Mouse (Mus musculus): Measurements from ENCODE around the gene Cacna1e.

Gene Cacna1e

DNA sequence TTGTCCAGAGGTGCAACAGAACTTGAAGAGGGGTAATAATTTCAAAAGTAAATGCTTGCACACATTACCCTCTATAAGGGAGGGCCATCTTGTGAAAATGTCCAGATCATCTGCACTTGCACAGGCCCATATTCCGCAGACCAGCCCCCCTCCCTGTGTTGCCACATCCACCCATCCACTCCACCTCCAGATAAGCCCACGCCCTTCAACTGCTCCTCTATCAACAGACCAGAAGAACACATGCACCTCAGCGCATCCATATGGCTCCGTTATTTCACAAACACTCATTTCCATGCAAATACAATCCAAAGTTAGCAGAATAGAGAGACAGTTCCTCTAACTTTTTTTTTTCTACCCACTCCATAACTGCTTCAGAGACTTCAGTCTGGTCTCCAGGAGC is 171.6 kb downstream of the Cacna1e start:
- DNase-seq (ENCODE audit: low spot score in 2 of 2), result no peak

DNA sequence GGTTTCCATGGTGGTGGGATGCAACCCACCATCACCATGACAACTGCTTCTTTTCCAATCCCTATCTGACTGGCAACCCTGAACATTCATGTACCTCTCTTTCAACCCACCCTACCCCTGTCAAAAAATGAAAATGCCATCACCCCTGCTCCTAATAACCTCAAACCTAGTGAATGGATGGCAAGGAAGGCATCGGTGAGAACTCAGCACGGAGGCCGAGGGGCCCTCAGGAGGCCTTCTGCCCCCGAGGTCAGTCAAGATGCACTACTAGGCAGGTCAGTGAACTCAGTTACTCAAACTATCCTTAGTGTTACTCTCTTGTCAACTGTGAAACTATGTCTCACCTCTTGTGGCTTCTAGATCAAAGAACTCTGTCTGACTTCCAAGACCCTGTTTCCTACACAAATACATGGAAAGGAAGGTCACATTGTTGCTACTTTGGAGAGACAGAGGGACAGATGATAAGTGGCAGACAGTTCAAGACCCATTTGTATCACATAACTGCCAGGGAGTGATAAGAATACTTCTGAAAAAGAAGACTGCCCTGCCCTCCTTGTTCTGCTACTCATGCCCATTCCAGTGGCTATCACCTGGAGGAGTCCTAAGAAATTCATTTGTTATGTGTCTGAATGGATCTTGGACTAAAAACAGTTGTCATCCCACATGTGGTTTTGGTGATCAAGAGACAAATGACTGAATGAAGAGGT is 176.6 kb downstream of the Cacna1e start:
- no peak for DNase-seq (ENCODE audit: low spot score in 2 of 2)

DNA sequence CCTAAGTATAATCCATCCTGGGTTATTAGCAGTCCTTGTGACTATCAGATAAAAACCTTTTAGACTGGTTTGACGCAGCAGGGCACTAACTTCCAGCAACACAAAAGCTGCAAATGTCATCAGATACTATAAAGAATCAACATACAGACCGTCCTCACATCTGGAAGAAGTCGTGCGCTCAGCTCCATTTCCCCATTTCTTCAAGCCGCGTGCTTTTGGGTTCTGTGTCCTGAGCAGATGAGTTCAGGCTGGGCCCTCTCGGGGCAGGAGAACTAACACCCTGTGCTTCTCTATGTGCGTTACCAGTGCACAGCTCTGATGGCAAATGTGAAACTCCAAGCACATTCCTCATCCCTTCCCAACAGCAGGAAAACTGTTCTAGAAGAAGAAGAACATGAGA is 177.3 kb downstream of the Cacna1e start:
- DNase-seq (ENCODE audit: low spot score in 2 of 2), result no peak

DNA sequence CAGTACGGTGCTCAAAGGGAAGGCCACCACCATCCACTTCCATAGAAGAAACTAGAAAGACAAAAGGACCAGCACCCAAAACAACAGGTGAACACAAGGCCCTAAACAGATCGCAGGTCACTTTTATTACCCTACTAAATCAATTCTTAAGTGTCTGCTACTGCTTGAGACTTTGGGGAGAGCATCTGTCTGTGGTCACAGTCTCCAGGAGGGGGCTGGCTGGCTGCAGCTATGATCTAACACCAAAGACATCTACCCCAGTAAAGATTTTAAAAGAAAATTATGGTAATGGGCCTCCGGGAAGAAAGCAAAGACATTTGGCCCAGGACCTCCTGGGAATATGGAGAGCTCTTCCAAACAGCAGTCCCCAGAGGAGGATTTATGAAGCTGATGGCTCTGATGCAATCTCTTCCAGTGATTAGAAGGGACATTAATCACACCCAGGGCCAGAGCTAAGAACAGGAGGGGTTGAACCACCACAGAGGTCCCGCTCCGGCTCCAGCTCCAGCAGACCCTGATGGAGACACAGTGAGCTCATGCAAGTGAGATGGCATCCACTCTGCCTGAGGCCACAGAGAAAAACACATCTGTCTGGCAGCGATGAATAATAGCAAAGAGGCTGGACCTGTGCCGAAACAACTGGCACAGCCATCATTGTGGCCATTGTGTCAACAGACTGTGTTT is 178.3 kb downstream of the Cacna1e start:
- no peak for DNase-seq (ENCODE audit: low spot score in 2 of 2)

DNA sequence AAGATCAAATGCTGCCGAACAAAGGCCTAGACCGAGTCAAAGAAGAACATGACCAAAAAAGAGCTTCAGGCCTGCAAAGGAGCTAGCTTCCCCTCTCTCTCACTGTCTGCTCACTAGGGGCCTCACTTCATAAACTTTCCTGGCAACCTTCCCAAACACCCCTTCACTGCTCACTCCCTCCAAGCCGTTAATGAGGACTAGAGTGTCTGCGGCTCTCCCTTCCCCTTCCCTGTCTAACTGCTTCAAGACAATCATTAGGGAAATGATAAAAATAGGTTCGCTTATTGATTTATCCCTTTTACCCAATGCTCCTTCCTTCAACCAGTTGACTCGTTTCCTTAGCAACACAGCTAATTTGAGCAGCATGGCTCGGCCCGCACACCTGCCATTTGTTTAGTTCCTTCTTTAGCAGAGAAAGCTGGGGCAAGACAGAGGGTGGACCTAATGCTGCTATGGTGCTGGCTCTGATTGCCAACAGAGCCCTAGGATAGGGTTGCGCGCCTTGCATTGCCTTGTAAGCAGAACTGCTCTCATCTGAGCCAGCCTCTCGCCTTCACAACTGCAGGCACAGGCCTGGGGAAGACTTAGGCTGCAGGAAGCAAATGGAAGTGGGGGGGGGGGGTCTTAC is 179.6 kb downstream of the Cacna1e start:
- no peak for DNase-seq (ENCODE audit: low spot score in 2 of 2)

DNA sequence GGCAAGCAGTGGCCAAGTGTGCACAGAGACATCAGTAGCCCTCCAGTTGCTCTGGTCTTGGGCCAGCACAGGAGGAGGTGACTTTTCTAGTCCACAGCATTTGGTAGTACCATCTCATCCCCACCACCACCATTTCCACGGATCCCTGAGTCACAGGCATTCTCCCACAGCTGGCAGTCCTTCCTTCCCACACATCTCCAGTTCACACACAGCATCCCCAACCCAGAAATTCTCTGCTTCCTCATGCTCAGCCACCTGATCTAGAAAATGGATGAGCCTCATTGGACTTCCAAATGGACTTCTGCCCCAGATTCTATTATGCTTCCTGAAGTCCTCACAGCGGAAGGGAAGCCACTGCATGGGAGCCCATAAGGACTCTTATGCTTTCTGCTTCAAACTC is 181.7 kb downstream of the Cacna1e start:
- DNase-seq (ENCODE audit: low spot score in 2 of 2), result no peak

DNA sequence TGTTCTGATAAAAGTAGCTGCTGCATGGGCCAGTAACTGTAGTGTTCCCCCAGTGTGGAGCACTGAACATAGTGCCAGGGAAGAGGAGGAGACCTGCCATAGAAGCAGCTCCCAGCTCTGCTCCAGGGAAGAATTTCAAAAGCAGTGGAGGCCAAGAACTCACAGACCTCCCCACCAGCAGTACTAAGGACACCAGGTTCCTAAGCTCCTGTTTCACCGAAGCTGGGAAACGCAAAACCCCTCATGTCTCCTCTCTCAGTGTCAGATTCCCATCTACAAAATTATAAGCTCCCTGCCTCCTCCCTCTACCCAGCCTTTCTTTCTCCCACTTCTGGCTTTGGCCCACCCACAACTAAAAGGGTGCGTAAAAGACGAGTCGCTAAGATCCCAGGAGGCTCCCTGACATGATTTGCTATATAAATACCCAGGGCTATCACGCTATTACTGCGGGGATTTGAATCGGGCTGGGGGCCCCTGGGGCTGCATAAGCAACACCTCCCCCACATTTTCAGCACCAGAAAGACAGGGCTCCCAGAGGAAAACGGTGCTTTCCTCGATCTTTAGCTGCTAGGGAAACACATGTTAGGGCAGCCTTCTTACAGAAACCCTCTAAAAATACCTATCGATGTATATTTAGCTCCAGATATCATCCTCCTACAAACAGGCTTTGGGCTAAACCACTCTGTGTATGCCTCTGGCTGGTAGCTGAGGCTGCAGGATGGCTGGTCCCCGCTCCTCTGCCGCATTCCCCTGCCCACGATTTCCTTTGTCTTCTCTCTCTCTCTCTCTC is 195.2 kb downstream of the Cacna1e start:
- DNase-seq (ENCODE audit: low spot score in 2 of 2), result no peak

DNA sequence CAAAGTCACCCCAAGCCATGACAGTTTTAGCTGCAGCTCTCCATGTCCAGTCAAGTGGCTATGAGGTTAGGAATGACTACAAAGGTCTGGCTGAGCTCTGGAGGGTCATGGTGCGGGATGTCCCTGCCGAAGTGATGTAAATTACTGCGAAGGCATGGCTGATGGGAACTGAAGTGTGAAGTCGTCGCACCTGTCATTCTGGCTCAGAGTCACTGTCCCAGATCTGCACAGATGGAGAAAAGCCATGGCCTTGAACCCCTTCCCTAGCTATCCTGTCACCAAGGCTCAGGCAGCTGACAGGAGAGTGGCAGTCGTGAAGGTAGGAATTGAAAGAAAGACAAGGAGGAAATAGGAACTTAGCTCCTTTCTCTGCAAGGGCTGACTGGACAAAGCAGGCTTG is 197.4 kb downstream of the Cacna1e start:
- DNase-seq (ENCODE audit: low spot score in 2 of 2), result no peak

DNA sequence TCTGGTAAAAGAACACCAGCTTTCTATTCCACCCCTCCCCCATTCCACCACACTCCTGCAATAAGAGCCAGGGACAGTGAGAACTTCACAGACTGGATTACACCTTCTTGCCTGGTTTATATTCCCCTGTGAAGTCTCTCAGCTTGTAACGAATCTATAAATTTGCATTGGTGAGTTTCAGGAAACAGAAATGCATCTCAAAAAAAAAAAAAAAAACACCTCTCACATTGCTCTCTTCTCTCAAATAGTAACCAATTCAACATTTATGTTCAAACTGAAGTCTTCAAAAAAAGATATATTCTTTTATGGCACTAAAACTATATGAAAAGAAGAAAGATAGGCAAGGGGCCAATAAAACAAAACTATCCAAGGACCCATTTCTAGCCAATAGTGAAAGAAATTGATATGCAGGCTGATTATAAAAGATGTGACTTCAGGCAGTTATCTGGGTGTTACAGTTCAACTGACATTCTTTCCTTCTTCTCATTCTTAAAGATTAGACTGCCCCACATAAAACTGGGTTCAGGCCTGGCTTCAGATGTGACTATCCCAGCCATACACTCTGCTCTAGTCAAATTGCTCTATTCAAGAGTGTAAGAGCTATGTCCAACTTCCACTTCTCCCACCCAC is 200.7 kb downstream of the Cacna1e start:
- no peak for DNase-seq (ENCODE audit: low spot score in 2 of 2)

DNA sequence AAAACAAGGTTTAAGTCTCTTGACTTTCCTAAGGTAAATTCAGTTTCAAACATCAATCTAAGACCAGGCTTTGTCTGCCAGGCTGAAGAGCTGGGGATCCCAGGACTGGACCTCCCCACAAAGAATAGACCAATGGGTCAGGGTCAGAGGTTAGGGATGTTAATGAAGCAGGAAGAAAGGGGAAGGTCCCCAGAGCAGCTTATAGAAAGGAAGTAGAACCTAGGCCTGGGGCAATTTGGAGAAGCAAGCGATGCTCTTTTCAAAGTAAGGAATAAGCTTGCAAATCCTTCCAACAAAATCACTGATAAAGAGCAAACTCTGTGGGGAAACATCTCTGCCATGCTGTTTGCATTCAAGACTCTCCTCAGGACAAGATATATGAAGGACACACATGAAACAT is 205.3 kb downstream of the Cacna1e start:
- DNase-seq (ENCODE audit: low spot score in 2 of 2), result no peak

DNA sequence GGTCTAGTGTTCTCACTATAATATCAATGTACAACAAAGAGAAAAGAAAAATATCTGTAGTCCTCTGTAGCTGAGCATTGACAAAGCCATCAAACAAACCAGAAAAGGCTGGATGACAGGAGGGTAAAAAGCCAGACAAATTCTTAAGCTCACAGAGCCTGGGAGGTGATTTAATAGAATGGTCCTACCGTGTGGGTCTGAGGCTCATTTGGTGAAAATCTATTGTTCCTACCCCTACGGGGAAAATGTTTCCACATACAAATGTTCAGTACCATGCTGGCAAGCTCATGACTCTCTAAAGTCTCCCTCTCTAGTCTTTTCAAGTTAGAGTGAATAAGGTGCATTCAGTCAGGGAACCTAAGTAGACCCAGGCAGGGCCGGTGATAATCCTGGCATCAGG is 206.2 kb downstream of the Cacna1e start:
- DNase-seq (ENCODE audit: low spot score in 2 of 2), result no peak

DNA sequence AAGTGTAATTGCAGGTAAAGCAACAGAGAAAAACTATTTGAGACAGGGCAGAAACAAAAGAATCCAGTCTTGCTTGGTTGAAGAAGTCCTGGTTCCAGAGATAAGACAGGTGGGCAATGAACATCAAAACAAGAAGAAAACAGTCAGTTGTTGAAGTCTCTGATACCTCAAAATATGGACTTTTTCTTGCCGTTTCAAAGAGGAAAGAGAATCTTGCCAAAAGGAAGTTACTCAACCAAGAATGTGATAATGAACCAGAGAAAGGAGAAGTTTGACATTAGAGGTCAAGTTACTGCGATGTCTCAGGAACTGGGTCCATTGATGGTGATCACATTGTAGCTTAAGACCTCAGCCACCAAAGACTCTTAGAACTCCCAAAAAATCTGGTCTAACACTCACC is 206.6 kb downstream of the Cacna1e start:
- no peak for DNase-seq (ENCODE audit: low spot score in 2 of 2)

DNA sequence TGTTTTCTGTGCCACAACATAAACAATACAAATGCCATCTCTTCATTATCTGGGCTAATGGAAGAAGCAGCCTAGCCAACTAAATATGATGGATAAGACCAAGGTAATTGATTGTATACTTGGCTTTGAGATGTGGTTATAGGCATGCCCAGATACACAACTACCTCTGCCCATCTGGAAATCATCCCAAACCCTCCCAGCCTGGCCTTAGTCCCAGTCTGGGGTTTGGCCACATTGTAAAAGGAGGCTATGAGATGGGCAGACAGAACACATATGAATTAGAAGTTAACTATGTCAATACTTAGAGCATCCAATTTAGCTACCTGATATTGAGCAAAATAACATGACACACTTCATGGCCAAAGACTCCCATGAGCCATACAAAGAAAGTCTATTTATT is 220.6 kb downstream of the Cacna1e start:
- DNase-seq (ENCODE audit: low spot score in 2 of 2), result no peak

DNA sequence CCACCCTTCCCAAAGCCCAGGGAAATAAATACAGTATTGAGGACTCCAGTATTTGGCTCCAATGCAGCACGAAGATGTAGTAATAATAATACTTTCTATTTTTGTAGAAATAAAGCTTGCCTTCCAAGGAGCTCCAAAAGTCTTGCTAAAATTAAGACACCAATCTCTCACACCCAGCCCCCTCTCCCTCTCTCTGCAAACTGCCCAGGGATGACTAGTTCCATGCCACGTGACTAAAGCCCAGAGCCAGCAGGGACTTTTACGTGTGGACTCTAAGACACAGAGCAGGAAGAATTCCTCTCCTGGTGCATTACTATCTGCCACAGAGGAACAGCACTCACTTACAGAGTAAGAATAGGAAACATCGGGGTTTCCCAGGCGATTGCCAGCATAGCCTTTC is 222.3 kb downstream of the Cacna1e start:
- no peak for DNase-seq (ENCODE audit: low spot score in 2 of 2)

DNA sequence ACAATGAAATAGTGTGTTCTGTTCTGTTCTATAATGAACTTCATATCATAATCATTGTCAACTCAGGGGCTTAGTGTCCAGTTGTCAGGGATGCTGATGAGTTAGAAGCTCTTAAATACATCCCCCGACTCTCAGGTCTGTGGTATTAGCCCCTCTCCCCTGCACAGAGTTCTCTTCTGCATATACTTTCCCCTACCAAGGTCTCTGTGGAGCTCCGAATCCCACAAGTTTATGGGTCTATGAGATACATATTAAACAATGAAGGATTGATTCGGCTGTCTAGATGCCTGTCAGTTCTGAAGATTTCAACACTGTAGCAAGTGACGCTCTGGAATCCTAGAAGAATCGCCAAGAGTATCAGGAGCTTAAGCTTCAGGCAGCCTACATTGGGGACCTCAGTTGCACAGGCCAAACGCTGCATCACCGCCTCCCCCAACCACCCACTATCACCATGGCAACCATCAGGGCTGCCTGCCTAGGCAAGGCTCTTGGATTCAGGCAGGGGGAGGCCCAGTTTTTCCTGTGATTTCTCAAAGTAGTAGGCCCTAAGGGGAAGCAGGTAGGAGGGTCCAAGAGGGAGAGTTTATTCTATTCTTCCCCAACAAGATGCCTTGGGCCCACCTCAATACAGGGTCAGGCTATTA is 223.0 kb downstream of the Cacna1e start:
- peak; percentile 62 to 65 for DNase-seq (ENCODE audit: low spot score in 2 of 2)

DNA sequence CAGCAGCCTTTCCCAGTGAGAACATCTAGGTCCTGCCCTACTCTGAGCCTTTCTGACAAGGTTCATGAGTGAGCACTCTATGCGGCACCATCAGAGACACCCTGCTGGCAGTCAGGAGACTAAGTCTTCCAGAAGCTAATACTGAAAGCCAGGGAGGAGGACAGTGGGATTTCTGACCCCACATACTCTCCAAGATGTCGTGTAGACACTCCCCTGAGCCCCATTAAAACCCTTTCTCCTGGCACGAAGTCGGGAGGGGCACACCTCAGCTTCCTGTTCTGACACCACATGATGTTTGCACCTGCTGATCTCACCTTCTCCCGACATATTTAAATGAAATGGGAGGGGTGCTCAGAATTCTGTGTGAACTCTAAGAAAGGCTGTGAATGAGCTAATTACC is 226.9 kb downstream of the Cacna1e start:
- no peak for DNase-seq (ENCODE audit: low spot score in 2 of 2)

DNA sequence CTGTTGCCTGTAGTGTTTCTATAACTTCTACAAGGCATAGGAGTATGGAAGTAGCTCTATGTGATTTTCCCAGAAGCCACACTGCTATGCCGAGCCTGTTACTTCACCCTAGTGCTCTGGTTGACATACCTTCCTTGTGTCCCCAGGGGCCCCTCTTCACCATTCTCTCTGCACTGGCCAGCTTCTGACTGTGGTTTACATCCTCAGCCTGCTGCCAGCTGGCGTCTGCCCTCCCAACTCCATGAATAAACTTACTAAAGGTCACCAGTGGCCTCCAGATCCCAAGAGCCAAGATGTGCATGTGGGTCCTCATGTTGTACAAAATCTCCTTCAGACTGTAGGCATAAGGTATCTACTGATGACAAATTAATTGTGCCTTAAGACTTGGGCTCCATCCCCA is 230.3 kb downstream of the Cacna1e start:
- DNase-seq (ENCODE audit: low spot score in 2 of 2), result no peak

DNA sequence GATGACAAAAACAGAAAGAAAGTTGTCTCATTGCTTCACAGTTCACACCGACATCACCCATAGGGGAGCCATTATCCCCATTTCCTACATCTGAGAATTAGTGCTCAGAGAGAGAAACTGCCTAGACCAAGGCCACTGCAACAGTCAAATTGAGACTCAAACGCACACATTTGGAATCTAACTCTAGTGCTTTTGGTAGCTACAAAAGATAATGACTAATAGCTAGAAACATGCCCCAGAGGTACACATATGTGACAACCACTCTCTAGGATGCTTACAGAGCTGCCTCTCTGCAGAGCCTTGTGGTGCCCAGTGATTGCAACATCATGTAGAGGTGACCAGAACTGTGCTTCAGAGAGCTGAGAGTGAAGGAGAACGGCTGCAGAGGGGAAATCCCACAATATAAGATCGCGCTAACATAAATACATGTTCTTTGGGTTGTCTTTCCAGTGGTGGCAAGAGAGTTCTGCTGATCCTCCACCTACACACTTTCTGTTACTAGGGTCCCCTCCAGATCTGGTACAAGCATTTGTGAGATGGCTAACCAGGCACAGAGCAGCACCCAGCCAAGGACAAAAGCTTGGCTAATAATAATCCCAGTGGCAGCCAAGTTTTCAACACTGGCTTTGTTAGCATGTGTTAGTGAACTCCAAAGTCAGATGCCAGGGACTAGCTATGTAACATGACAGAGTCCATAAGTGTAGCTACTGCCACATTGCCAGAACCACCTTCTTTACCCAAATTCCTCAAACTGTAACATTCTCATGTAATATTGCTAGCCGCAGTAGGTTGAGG is 237.9 kb downstream of the Cacna1e start:
- DNase-seq (ENCODE audit: low spot score in 2 of 2), result no peak

DNA sequence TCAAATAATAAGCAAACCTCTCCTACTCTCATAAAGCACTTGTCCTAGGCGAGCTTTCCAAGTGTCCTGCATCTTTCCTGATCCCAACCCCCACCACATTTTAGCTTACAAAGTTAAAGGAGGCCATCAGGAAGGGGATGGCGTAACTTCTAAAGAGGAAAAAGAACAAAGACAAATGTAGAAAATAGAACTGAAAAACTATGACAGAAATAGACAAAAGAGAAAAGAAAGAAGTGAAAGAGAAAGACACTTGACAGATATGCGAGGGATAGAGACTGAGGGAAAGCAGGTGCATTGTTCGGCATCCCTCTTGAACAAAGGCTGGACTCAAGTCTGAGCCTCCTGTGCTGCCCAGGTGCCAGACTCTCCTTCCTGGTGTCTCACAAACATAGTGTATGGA is 246.5 kb downstream of the Cacna1e start:
- no peak for DNase-seq (ENCODE audit: low spot score in 2 of 2)

DNA sequence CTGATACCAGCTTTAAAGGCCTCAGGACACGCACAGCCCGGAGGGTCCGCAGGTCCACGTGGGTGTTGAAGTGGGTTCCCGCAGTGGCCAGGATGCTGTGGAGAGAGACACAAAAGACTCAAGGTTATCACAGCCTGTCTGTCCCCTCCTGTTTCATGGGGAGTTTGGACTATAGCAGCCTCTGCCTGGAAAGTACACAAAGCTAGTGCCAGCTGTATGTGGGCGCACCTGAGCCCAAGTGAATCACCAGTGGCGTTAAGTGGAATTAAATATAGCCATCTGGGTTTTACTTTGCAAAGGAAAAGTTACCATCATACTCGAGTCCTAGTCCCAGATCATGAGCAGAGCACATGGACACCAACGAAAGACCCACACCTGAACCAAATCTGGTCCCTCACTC is 248.5 kb downstream of the Cacna1e start:
- DNase-seq (ENCODE audit: low spot score in 2 of 2), result peak in 1 of 2 experiments; percentile 24

DNA sequence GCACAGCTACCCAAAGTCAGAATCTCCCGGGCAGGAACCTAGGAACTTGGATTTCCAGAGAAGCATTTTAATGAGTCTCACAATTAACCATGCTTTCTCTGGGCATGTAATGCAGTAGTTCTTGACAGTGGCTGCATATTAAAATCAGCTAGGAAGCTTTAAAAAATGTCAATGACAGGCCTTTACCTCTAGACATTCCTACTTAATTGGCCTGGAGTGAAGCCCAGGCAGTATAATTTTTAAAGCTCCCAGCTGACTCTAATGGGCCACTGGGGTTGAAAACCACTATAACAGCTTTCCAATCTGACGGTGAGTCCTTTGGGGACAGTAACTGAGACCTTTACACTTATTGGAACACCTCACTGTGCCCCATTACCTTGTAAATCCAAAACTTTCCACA is 251.4 kb downstream of the Cacna1e start:
- no peak for DNase-seq (ENCODE audit: low spot score in 2 of 2)
